Comparison of ENCODE assay signal across 13 mouse cellular contexts in genomic region chr6:39113141-39113540, GRCm38 (mm10).
"Had no signal": no experiment of that assay in that cellular context is flagged by ENCODE, and none has a peak within 500 bp of the region (broad histone marks: within the 10 kb centered on the region; RNA-seq: fewer than 3 reads in every experiment).

No protein-coding gene starts in this region.

- H3K9me3 ChIP-seq: limb, embryonic 15.5 days; liver, embryonic 13.5 days; lung, embryonic 15.5 days; midbrain, embryonic 12.5 days had no signal

- H3K4me2 ChIP-seq: limb, embryonic 15.5 days; liver, embryonic 13.5 days; lung, embryonic 15.5 days; midbrain, embryonic 12.5 days had no signal

- H3K4me3 ChIP-seq: limb, embryonic 15.5 days; liver, embryonic 13.5 days; lung, embryonic 15.5 days; midbrain, embryonic 12.5 days had no signal

- H3K27ac ChIP-seq: limb, embryonic 15.5 days; liver, embryonic 13.5 days; lung, embryonic 15.5 days; midbrain, embryonic 12.5 days had no signal

- DNase-seq: kidney, adult 2 months; kidney, postnatal 25 days; liver, embryonic 13.5 days; liver, postnatal 0 days; retina, postnatal 1 day; right cerebral cortex, postnatal 4 days; spleen, adult 18-20 months; thymus, adult 18-20 months; thymus, postnatal 14 days had no signal

- ATAC-seq: midbrain, embryonic 16.5 days had no signal

- H3K9ac ChIP-seq: limb, embryonic 15.5 days; liver, embryonic 13.5 days; liver, postnatal 0 days; lung, embryonic 15.5 days; midbrain, embryonic 12.5 days had no signal

- H3K36me3 ChIP-seq: liver, embryonic 13.5 days; lung, embryonic 15.5 days; midbrain, embryonic 12.5 days had no signal
